Mouse (Mus musculus) brain, adult 2 months (tissue): ENCODE measurements around the gene Actn2.
A peak's percentile ranks its signal among the peaks of the same experiment; 100 is the strongest.

ENCODE experiments used
- DNase-seq: peaks from one replicate; pipeline ENCODE4 v3.0.0; 2011; ENCODE audit warnings: low read depth, low spot score

The Actn2 gene

GRCm38 (mm10) chr13:12257391-12258380 lies 82.9 kb downstream of the Actn2 start, which contains the start of gene Mtr:
Mtr (minus strand) TSS chr13:12258113.
- DNase-seq: peak; percentile 98

- no peak for DNase-seq
Observed at GRCm38 (mm10) chr13:12256871-12257390, 83.6 kb downstream of the Actn2 start.

GRCm38 (mm10) chr13:12255911-12256705 lies 84.5 kb downstream of the Actn2 start:
- DNase-seq: no peak

GRCm38 (mm10) chr13:12250496-12250895 lies 90.1 kb downstream of the Actn2 start:
- DNase-seq: no peak

- no peak for DNase-seq
Observed at GRCm38 (mm10) chr13:12249195-12249898, 91.2 kb downstream of the Actn2 start.

GRCm38 (mm10) chr13:12245938-12246337 lies 94.6 kb downstream of the Actn2 start:
- DNase-seq: no peak

GRCm38 (mm10) chr13:12243991-12244390 lies 96.6 kb downstream of the Actn2 start:
- DNase-seq: peak; percentile 67

GRCm38 (mm10) chr13:12232141-12232540 lies 108.4 kb downstream of the Actn2 start:
- no peak for DNase-seq

- DNase-seq: no peak
Observed at GRCm38 (mm10) chr13:12228248-12228647, 112.3 kb downstream of the Actn2 start.

- DNase-seq: no peak
Observed at GRCm38 (mm10) chr13:12227606-12228005, 113.0 kb downstream of the Actn2 start.
